Mouse (Mus musculus) macrophage (primary cell): Measurements from ENCODE around the gene Enpp1. TPM values are rescaled to one million over a fixed set of nuclear protein-coding genes. Genes with fewer than 3 reads are reported as not detected.

Source experiments
- H3K27ac ChIP-seq: fragments of 350-480 bp; formaldehyde crosslinking; 2 replicates; pipeline ENCODE4 v1.9.0; 2021
- H3K36me3 ChIP-seq: fragments of 350-480 bp; formaldehyde crosslinking; 2 replicates; pipeline ENCODE4 v1.9.0; 2021; ENCODE audit errors: inconsistent target
- H3K4me3 ChIP-seq: fragments of 350-480 bp; formaldehyde crosslinking; 2 replicates; pipeline ENCODE4 v1.9.0; 2021; ENCODE audit errors: inconsistent target
- H3K79me2 ChIP-seq: fragments of 350-480 bp; formaldehyde crosslinking; 2 replicates; pipeline ENCODE4 v1.9.0; 2021; ENCODE audit errors: inconsistent target
- WGBS: methylation state at CpG from one replicate; pipeline ENCODE4 v1.1.7; 2026; ENCODE audit warnings: inconsistent platforms; ENCODE audit not compliant: missing documents; 5-methylcytosine and 5-hydroxymethylcytosine counted together
- polyA plus RNA-seq: library from polyadenylated mRNA; stranded (reverse); fragments of 250-400 nt; gene quantifications from 3 replicates; pipeline ENCODE4 v1.2.4, GENCODE M21; 2018; ENCODE audit warnings: inconsistent platforms

Enpp1 gene
- polyA plus RNA-seq, 1 experiment from 2014 or later = 14.4 TPM

- no peaks in the 10 kb centered on the region for H3K36me3 ChIP-seq
- H3K79me2 ChIP-seq = no peaks in the 10 kb centered on the region
- no peak overlapping the region for H3K27ac ChIP-seq
- H3K4me3 ChIP-seq = no peak overlapping the region
- 98% methylated on average over 4 of the region's 4 CpGs for WGBS
Observed at GRCm38 (mm10) chr10:24590546-24590945, 121.4 kb downstream of the Enpp1 start.

- Histone ChIP-seq H3K27ac (no peak overlapping the region), H3K36me3 (no peaks in the 10 kb centered on the region), H3K79me2 (no peaks in the 10 kb centered on the region), H3K4me3 (no peak overlapping the region)
- 96% methylated on average over 9 of the region's 9 CpGs for WGBS
Observed at GRCm38 (mm10) chr10:24589238-24589637, 122.7 kb downstream of the Enpp1 start.

GRCm38 (mm10) chr10:24588824-24589223, 123.1 kb downstream of the Enpp1 start:
- no peak overlapping the region for H3K4me3 ChIP-seq
- no peaks in the 10 kb centered on the region for H3K79me2 ChIP-seq
- H3K27ac ChIP-seq = no peak overlapping the region
- H3K36me3 ChIP-seq = no peaks in the 10 kb centered on the region
- 81% methylated on average over 4 of the region's 4 CpGs for WGBS

Other genes starting within 250 kb of the Enpp1 start
- gene Ccn2, start 116.7 kb downstream of the Enpp1 start, polyA plus RNA-seq = 0.30 to 1.3 TPM in 2 of 3 replicates, not detected in the other
- not detected in 3 replicates for gene Enpp3, start 130.7 kb upstream of the Enpp1 start, polyA plus RNA-seq
- gene Med23, start 157.8 kb upstream of the Enpp1 start, polyA plus RNA-seq = 11.6 to 15.4 TPM (median 14.3 TPM) in 3 replicates
- 0.23 TPM in 1 of 3 replicates, not detected in the others for gene Arg1, start 215.3 kb upstream of the Enpp1 start, polyA plus RNA-seq